Mouse (Mus musculus) midbrain, embryonic 15.5 days (tissue): Measurements from ENCODE around the gene Chst4. TPM values are rescaled to one million over a fixed set of nuclear protein-coding genes. Genes with fewer than 3 reads are reported as not detected.
"Not testable (repeated sequence)": the region's sequence is repeated elsewhere in the genome, so short reads cannot be mapped to it uniquely, and the experiment has no call there.

Experiments used
- ATAC-seq: fragments of 200-750 bp; cut with Nextera tagmentation; replicated peaks from 2 replicates; pipeline ENCODE4 v1.8.0; 2017; ENCODE audit warnings: moderate TSS enrichment
- H3K27ac ChIP-seq: fragments of 300-500 bp; sonication (generic); 2 replicates; pipeline ENCODE4 v1.5.1; 2015; ENCODE audit warnings: mild to moderate bottlenecking, inconsistent platforms
- H3K27me3 ChIP-seq: fragments of 300-500 bp; sonication (generic); replicated peaks from 2 replicates; pipeline ENCODE4 v1.6.1; 2015; ENCODE audit warnings: inconsistent platforms
- H3K36me3 ChIP-seq: fragments of 300-500 bp; sonication (generic); replicated peaks from 2 replicates; pipeline ENCODE4 v1.6.1; 2015; ENCODE audit warnings: inconsistent platforms
- H3K4me1 ChIP-seq: fragments of 300-500 bp; sonication (generic); 2 replicates; pipeline ENCODE4 v1.6.1; 2015; ENCODE audit warnings: inconsistent platforms
- H3K4me2 ChIP-seq: fragments of 300-500 bp; sonication (generic); 2 replicates; pipeline ENCODE4 v1.6.1; 2015; ENCODE audit warnings: inconsistent platforms, mild to moderate bottlenecking, moderate library complexity
- H3K4me3 ChIP-seq: fragments of 300-500 bp; sonication (generic); 2 replicates; pipeline ENCODE4 v1.5.1; 2015; ENCODE audit warnings: mild to moderate bottlenecking, inconsistent platforms
- H3K9ac ChIP-seq: fragments of 300-500 bp; sonication (generic); 2 replicates; pipeline ENCODE4 v1.6.1; 2015; ENCODE audit warnings: mild to moderate bottlenecking, inconsistent platforms
- H3K9me3 ChIP-seq: fragments of 300-500 bp; sonication (generic); 2 replicates; pipeline ENCODE4 v1.6.1; 2016; ENCODE audit warnings: inconsistent platforms
- WGBS: fragments of 180-500 bp; shearing (Covaris S2); methylation state at CpG from one replicate; pipeline ENCODE4 v1.1.7; 2015; ENCODE audit warnings: mixed read lengths; 5-methylcytosine and 5-hydroxymethylcytosine counted together
- polyA plus RNA-seq: library from polyadenylated mRNA; unstranded; fragments of >200 nt; fragmentation: Nextera tagmentation; extraction: Ambion mirVana; gene quantifications from 2 replicates; pipeline ENCODE4 v1.2.1, GENCODE M21; 2015

Chst4 gene
- polyA plus RNA-seq, 1 experiment from 2014 or later, result not detected

- Histone ChIP-seq H3K4me3 (no peak overlapping the region), H3K9ac (no peak overlapping the region), H3K4me1 (peaks cover 3% of the 10 kb centered on the region; the same call in 1 of the 2 replicates), H3K27me3 (no peaks in the 10 kb centered on the region), H3K27ac (no peak overlapping the region), H3K36me3 (no peaks in the 10 kb centered on the region), H3K9me3 (no peaks in the 10 kb centered on the region), H3K4me2 (no peak overlapping the region)
- 47% methylated on average over 7 of the region's 7 CpGs for WGBS
- ATAC-seq, result no peak
Observed at GRCm38 (mm10) chr8:110039216-110039615, 324 bp downstream of the Chst4 start.

- Histone ChIP-seq H3K4me2 (no peak overlapping the region), H3K36me3 (no peaks in the 10 kb centered on the region), H3K4me1 (peaks cover 4% of the 10 kb centered on the region; the same call in 1 of the 2 replicates), H3K9me3 (no peaks in the 10 kb centered on the region), H3K27ac (no peak overlapping the region), H3K27me3 (no peaks in the 10 kb centered on the region), H3K4me3 (no peak overlapping the region), H3K9ac (no peak overlapping the region)
- 56% methylated on average over 2 of the region's 2 CpGs for WGBS
- ATAC-seq, result no peak
Observed at GRCm38 (mm10) chr8:110036156-110036555, 3.4 kb downstream of the Chst4 start.

GRCm38 (mm10) chr8:110034331-110034730, 5.2 kb downstream of the Chst4 start:
- ATAC-seq, result no peak
- Histone ChIP-seq H3K27me3 (no peaks in the 10 kb centered on the region), H3K9ac (no peak overlapping the region), H3K4me1 (peaks cover 4% of the 10 kb centered on the region; the same call in 1 of the 2 replicates), H3K4me3 (no peak overlapping the region), H3K9me3 (no peaks in the 10 kb centered on the region), H3K36me3 (no peaks in the 10 kb centered on the region), H3K27ac (no peak overlapping the region), H3K4me2 (no peak overlapping the region)
- 55% methylated on average over 4 of the region's 4 CpGs for WGBS

- ATAC-seq, result not testable (repeated sequence)
Observed at GRCm38 (mm10) chr8:110033771-110034170, 5.8 kb downstream of the Chst4 start.

GRCm38 (mm10) chr8:110022768-110023344, 16.7 kb downstream of the Chst4 start:
- Histone ChIP-seq H3K27ac (no peak overlapping the region), H3K9me3 (no peaks in the 10 kb centered on the region)
- WGBS, result 95% methylated on average over 10 of the region's 10 CpGs

More at GRCm38 (mm10) chr8:110033771-110034170, 5.8 kb downstream of the Chst4 start:
- H3K27me3 ChIP-seq, H3K4me1 ChIP-seq, H3K36me3 ChIP-seq, H3K9me3 ChIP-seq, H3K4me3 ChIP-seq, H3K27ac ChIP-seq, H3K4me2 ChIP-seq, H3K9ac ChIP-seq: not testable (repeated sequence)
- 32% methylated on average over 8 of the region's 8 CpGs for WGBS

GRCm38 (mm10) chr8:110022081-110022480, 17.5 kb downstream of the Chst4 start:
- WGBS, result 64% methylated on average over 6 of the region's 6 CpGs
- Histone ChIP-seq H3K4me1 (no peaks in the 10 kb centered on the region), H3K27me3 (no peaks in the 10 kb centered on the region), H3K9me3 (no peaks in the 10 kb centered on the region), H3K36me3 (no peaks in the 10 kb centered on the region), H3K4me2 (no peak overlapping the region), H3K9ac (no peak overlapping the region), H3K4me3 (no peak overlapping the region), H3K27ac (no peak overlapping the region)
- ATAC-seq, result no peak

More at GRCm38 (mm10) chr8:110022768-110023344, 16.7 kb downstream of the Chst4 start:
- no peak overlapping the region for H3K4me2 ChIP-seq
- no peaks in the 10 kb centered on the region for H3K36me3 ChIP-seq
- no peak overlapping the region for H3K9ac ChIP-seq
- H3K27me3 ChIP-seq, result no peaks in the 10 kb centered on the region
- H3K4me3 ChIP-seq, result no peak overlapping the region
- ATAC-seq, result no peak
- H3K4me1 ChIP-seq, result no peaks in the 10 kb centered on the region

GRCm38 (mm10) chr8:110010868-110011267, 28.7 kb downstream of the Chst4 start:
- Histone ChIP-seq H3K4me2 (no peak overlapping the region), H3K9me3 (no peaks in the 10 kb centered on the region), H3K4me3 (no peak overlapping the region), H3K27me3 (no peaks in the 10 kb centered on the region), H3K27ac (no peak overlapping the region), H3K9ac (no peak overlapping the region), H3K36me3 (no peaks in the 10 kb centered on the region), H3K4me1 (peaks cover 11% of the 10 kb centered on the region)
- WGBS, result 37% methylated on average over 5 of the region's 5 CpGs
- no peak for ATAC-seq

- Histone ChIP-seq H3K4me3 (no peak overlapping the region), H3K4me1 (peaks cover 11% of the 10 kb centered on the region), H3K9ac (no peak overlapping the region), H3K27ac (no peak overlapping the region), H3K9me3 (no peaks in the 10 kb centered on the region), H3K27me3 (no peaks in the 10 kb centered on the region), H3K36me3 (no peaks in the 10 kb centered on the region), H3K4me2 (no peak overlapping the region)
- 74% methylated on average over 8 of the region's 8 CpGs for WGBS
- ATAC-seq, result no peak
Observed at GRCm38 (mm10) chr8:110008995-110009446, 30.5 kb downstream of the Chst4 start.

- no peaks in the 10 kb centered on the region for H3K9me3 ChIP-seq
- no peak overlapping the region for H3K27ac ChIP-seq
- no peak for ATAC-seq
- H3K9ac ChIP-seq, result no peak overlapping the region
- no peak overlapping the region for H3K4me3 ChIP-seq
- WGBS, result 89% methylated on average over 26 of the region's 26 CpGs
- H3K4me1 ChIP-seq, result peaks cover 11% of the 10 kb centered on the region
- no peak overlapping the region for H3K4me2 ChIP-seq
- H3K27me3 ChIP-seq, result no peaks in the 10 kb centered on the region
- H3K36me3 ChIP-seq, result no peaks in the 10 kb centered on the region
Observed at GRCm38 (mm10) chr8:110008228-110008994, 31.1 kb downstream of the Chst4 start.

GRCm38 (mm10) chr8:110006312-110007023, 33.1 kb downstream of the Chst4 start:
- 39% methylated on average over 17 of the region's 17 CpGs for WGBS
- Histone ChIP-seq H3K9ac (no peak overlapping the region), H3K27me3 (no peaks in the 10 kb centered on the region), H3K4me1 (peaks cover 11% of the 10 kb centered on the region), H3K4me3 (no peak overlapping the region), H3K4me2 (no peak overlapping the region; the same call in 1 of the 2 replicates), H3K36me3 (no peaks in the 10 kb centered on the region), H3K27ac (peak overlapping the region; percentile 79), H3K9me3 (no peaks in the 10 kb centered on the region)
- peak; percentile 90 for ATAC-seq

GRCm38 (mm10) chr8:110004300-110004699, 35.2 kb downstream of the Chst4 start:
- Histone ChIP-seq H3K4me3 (no peak overlapping the region), H3K4me1 (peaks cover 11% of the 10 kb centered on the region), H3K36me3 (no peaks in the 10 kb centered on the region), H3K9ac (no peak overlapping the region), H3K9me3 (no peaks in the 10 kb centered on the region), H3K27ac (no peak overlapping the region), H3K4me2 (no peak overlapping the region), H3K27me3 (no peaks in the 10 kb centered on the region)
- 76% methylated on average over 5 of the region's 5 CpGs for WGBS
- no peak for ATAC-seq

- H3K4me2 ChIP-seq, result no peak overlapping the region
- ATAC-seq, result no peak
- no peaks in the 10 kb centered on the region for H3K9me3 ChIP-seq
- H3K36me3 ChIP-seq, result no peaks in the 10 kb centered on the region
- H3K4me1 ChIP-seq, result peaks cover 11% of the 10 kb centered on the region
- H3K4me3 ChIP-seq, result no peak overlapping the region
- no peaks in the 10 kb centered on the region for H3K27me3 ChIP-seq
- no peak overlapping the region for H3K27ac ChIP-seq
- no peak overlapping the region for H3K9ac ChIP-seq
- whole genome bisulfite sequencing, result 39% methylated on average over 9 of the region's 9 CpGs
Observed at GRCm38 (mm10) chr8:110002953-110003352, 36.6 kb downstream of the Chst4 start.
